Mouse (Mus musculus) liver, embryonic 16.5 days (tissue): ENCODE data around the gene Smim27. TPM values are rescaled to one million over a fixed set of nuclear protein-coding genes. Genes with fewer than 3 reads are reported as not detected.
"Not testable (repeated sequence)": the region's sequence is repeated elsewhere in the genome, so short reads cannot be mapped to it uniquely, and the experiment has no call there.

Experiments used
- ATAC-seq: fragments of 200-750 bp; cut with Nextera tagmentation; 2 replicates; pipeline ENCODE4 v1.8.0; 2017; ENCODE audit warnings: low read depth, mild to moderate bottlenecking, moderate number of reproducible peaks, moderate library complexity
- H3K27ac ChIP-seq: fragments of 300-500 bp; sonication (generic); 2 replicates; pipeline ENCODE4 v1.5.1; 2014; ENCODE audit warnings: mild to moderate bottlenecking, low read length
- H3K27me3 ChIP-seq: fragments of 300-500 bp; sonication (generic); 2 replicates; pipeline ENCODE4 v1.6.1; 2014; ENCODE audit warnings: low read depth, low read length, mixed read lengths; ENCODE audit not compliant: control insufficient read depth, insufficient read depth
- H3K36me3 ChIP-seq: fragments of 300-500 bp; sonication (generic); 2 replicates; pipeline ENCODE4 v1.6.1; 2014; ENCODE audit warnings: mild to moderate bottlenecking; ENCODE audit not compliant: control insufficient read depth, insufficient read depth
- H3K4me1 ChIP-seq: fragments of 300-500 bp; sonication (generic); 2 replicates; pipeline ENCODE4 v1.6.1; 2014; ENCODE audit warnings: low read depth, low read length, mixed read lengths; ENCODE audit not compliant: control insufficient read depth
- H3K4me2 ChIP-seq: fragments of 300-500 bp; sonication (generic); 2 replicates; pipeline ENCODE4 v1.6.1; 2014; ENCODE audit warnings: low read depth, low read length, mixed read lengths
- H3K4me3 ChIP-seq: fragments of 300-500 bp; sonication (generic); 2 replicates; pipeline ENCODE4 v1.5.1; 2014; ENCODE audit warnings: low read depth, mild to moderate bottlenecking, low read length
- H3K9ac ChIP-seq: fragments of 300-500 bp; sonication (generic); 2 replicates; pipeline ENCODE4 v1.6.1; 2014; ENCODE audit warnings: low read depth, low read length
- H3K9me3 ChIP-seq: fragments of 300-500 bp; sonication (generic); replicated peaks from 2 replicates; pipeline ENCODE4 v1.6.1; 2016; ENCODE audit warnings: low read length; ENCODE audit not compliant: control insufficient read depth
- WGBS: fragments of 180-500 bp; shearing (Covaris S2); extraction: QIAGEN DNeasy Blood & Tissue Kit; methylation state at CpG from one replicate; pipeline ENCODE4 v1.1.7; 2014; ENCODE audit not compliant: insufficient replicate concordance; 5-methylcytosine and 5-hydroxymethylcytosine counted together
- polyA plus RNA-seq: library from polyadenylated mRNA; unstranded; fragments of >200 nt; fragmentation: Nextera tagmentation; extraction: Ambion mirVana; gene quantifications from 2 replicates; pipeline ENCODE4 v1.2.1, GENCODE M21; 2015

Gene Smim27
- polyA plus RNA-seq, 1 experiment from 2014 or later: 13.7 TPM

DNA sequence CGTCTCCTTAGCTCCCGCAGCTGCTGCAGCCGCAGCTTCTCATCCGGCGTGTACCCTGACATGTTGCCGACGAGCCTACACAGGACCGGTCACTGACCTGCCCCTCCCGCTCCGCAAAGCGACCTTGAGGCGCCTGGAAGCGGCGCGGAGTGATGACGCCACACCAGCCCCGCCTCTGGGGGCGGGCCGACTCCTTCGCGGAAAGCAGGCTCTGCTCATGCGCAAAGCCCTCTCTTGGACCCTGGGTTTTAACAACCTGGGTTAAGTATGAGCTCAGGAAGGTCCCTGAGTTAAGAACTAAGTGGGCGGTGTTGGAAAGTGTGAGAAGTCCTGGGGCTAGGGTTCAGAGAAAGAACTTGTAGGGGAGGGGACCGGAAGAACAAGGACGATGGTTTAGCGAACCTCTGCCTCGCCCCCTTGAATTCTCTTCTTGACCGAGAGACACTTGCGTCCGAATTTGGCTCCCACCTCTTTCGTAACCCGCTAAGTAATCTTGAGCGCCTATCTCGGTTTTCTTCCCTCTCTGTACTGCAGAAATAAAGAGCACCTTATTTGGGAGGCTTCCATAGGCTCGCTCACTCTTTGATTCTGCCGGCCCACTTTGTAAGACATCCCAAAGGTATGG is 10.0 kb downstream of the Smim27 start, which contains the start of gene Ndufb6:
Gene Ndufb6 (minus strand): TSS at position 146 of the 625 bp plus-strand sequence.
- peak; percentile 98 for ATAC-seq
- peak within 1 kb of the TSS; percentile 88 for H3K4me2 ChIP-seq
- no peaks in the 10 kb centered on the region for H3K9me3 ChIP-seq
- WGBS: under 1% methylated on average over 36 of the region's 36 CpGs
- H3K27me3 ChIP-seq: no peaks in the 10 kb centered on the region
- H3K27ac ChIP-seq: peak within 1 kb of the TSS; percentile 81
- peaks cover 7% of the 10 kb centered on the region for H3K4me1 ChIP-seq
- H3K9ac ChIP-seq: peak within 1 kb of the TSS; percentile 83
- H3K36me3 ChIP-seq: no peaks in the 10 kb centered on the region
- peak within 1 kb of the TSS; percentile 94 for H3K4me3 ChIP-seq

DNA sequence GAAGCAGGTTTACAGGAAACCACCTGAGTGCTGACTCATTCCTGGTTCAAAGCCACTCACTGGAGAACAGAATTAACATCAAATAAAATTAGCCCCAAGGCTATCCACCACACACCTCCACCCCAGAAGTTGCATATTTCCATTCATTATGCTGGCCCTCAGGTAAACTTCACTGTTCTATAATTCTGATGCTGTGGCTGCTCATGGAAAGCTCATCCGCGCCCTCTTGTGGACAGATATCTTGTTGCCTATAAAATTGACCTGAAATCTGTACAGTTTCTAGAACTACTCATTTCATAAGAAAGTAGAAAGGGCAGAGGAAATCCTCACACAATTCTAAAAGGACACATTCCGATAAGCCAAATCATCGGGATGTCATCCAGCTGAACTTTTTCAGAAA is 16.2 kb downstream of the Smim27 start:
- no peak overlapping the region for H3K9ac ChIP-seq
- H3K4me1 ChIP-seq: no peaks in the 10 kb centered on the region
- 9% methylated on average over 4 of the region's 4 CpGs for WGBS
- H3K4me2 ChIP-seq: no peak overlapping the region
- no peak overlapping the region for H3K27ac ChIP-seq
- no peaks in the 10 kb centered on the region for H3K9me3 ChIP-seq
- ATAC-seq: no peak
- no peak overlapping the region for H3K4me3 ChIP-seq
- no peaks in the 10 kb centered on the region for H3K27me3 ChIP-seq
- H3K36me3 ChIP-seq: no peaks in the 10 kb centered on the region

DNA sequence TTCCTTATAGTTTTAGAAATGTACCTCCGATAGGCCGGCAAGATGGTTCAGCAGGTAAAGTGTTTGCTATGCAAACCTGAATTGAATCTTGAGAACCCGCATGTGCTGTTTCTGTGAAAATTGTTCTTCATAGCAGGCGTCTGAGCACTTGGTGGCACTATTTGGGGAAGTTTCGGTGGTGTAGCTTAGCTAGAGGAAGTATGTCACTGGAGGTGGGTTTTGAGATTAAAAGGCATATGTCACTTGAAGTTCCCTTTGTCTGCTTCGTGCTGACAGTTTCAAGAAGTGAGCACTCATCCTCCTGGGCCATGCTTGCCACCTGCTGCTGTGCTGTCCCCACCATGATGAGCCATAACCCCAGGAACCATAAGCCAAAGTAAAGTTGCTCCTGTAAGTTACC is 18.0 kb downstream of the Smim27 start:
- H3K27me3 ChIP-seq: no peaks in the 10 kb centered on the region
- H3K4me2 ChIP-seq: no peak overlapping the region
- H3K9me3 ChIP-seq: no peaks in the 10 kb centered on the region
- no peak overlapping the region for H3K27ac ChIP-seq
- ATAC-seq: no peak
- no peak overlapping the region for H3K4me3 ChIP-seq
- no peak overlapping the region for H3K9ac ChIP-seq
- H3K4me1 ChIP-seq: no peaks in the 10 kb centered on the region
- WGBS: 39% methylated on average over 6 of the region's 6 CpGs
- H3K36me3 ChIP-seq: no peaks in the 10 kb centered on the region

DNA sequence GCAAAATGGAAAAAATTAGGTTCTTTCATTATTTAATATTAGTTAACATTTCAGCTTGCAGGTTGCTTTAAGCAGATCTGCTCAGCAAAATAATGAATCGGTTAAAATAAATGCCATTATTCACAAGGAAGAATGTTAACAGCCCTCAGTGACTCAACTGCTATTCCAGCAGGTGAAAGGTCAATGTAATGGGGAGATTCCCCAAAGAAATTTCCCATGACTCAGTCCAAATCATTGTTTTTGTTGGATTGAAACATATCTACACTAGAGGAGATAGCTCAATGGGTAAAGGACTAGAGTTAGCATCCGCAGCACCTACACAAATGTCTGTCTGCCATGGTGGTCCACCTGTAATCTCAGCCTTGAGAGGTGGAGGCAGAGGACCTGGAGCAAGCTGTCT is 19.7 kb downstream of the Smim27 start:
- H3K9me3 ChIP-seq: no peaks in the 10 kb centered on the region
- H3K36me3 ChIP-seq: no peaks in the 10 kb centered on the region
- no peak overlapping the region for H3K27ac ChIP-seq
- no peaks in the 10 kb centered on the region for H3K27me3 ChIP-seq
- no peak overlapping the region for H3K9ac ChIP-seq
- 65% methylated on average over 2 of the region's 2 CpGs for WGBS
- H3K4me3 ChIP-seq: no peak overlapping the region
- ATAC-seq: no peak
- H3K4me1 ChIP-seq: no peaks in the 10 kb centered on the region
- H3K4me2 ChIP-seq: no peak overlapping the region

DNA sequence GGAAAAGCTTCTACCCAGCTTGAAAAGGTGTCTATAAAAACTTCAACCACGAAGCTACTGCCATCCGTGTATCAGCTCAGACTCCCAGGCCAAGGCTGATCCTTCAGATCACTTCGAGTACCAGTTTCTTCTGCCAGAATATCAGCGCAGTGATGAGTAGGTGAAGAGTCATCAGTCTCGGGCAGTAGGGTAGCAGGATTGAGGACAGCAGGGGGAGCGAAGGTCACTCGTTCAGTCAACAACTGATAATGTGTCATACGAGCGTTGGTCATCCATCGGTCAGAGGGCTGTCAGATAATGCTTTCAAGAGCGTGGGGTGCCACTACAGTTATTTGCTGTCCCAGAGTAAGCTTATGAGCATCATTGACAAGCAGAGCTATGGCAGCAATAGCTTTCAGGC is 22.1 kb downstream of the Smim27 start:
- not testable (repeated sequence) for H3K27me3 ChIP-seq, ATAC-seq, H3K36me3 ChIP-seq, H3K4me1 ChIP-seq, H3K4me3 ChIP-seq, H3K4me2 ChIP-seq, H3K27ac ChIP-seq, H3K9ac ChIP-seq, H3K9me3 ChIP-seq
- WGBS: 78% methylated on average over 11 of the region's 11 CpGs

DNA sequence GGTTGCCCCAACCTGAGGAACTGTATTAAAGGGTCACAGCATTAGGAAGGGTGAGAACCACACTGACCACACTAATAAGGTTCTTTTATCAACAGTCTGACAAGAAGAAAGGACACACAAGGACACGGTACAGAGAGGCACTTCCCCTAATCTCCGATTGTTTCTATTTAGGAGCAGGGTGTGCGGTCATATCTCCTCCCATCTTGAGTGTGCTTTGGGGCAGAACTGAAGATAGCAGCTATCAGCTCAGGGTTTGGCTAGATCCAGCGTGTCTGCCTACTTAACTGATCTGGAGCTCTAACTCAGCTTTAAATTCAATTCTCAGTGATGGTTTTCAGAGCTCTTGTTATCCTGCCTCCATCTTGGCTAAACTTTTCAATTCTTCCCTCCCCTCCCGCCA is 29.8 kb downstream of the Smim27 start:
- no peak for ATAC-seq
- no peaks in the 10 kb centered on the region for H3K9me3 ChIP-seq
- H3K4me3 ChIP-seq: no peak overlapping the region
- no peaks in the 10 kb centered on the region for H3K36me3 ChIP-seq
- H3K9ac ChIP-seq: no peak overlapping the region
- no peak overlapping the region for H3K4me2 ChIP-seq
- no peak overlapping the region for H3K27ac ChIP-seq
- H3K4me1 ChIP-seq: no peaks in the 10 kb centered on the region
- WGBS: 22% methylated on average over 5 of the region's 5 CpGs
- no peaks in the 10 kb centered on the region for H3K27me3 ChIP-seq

DNA sequence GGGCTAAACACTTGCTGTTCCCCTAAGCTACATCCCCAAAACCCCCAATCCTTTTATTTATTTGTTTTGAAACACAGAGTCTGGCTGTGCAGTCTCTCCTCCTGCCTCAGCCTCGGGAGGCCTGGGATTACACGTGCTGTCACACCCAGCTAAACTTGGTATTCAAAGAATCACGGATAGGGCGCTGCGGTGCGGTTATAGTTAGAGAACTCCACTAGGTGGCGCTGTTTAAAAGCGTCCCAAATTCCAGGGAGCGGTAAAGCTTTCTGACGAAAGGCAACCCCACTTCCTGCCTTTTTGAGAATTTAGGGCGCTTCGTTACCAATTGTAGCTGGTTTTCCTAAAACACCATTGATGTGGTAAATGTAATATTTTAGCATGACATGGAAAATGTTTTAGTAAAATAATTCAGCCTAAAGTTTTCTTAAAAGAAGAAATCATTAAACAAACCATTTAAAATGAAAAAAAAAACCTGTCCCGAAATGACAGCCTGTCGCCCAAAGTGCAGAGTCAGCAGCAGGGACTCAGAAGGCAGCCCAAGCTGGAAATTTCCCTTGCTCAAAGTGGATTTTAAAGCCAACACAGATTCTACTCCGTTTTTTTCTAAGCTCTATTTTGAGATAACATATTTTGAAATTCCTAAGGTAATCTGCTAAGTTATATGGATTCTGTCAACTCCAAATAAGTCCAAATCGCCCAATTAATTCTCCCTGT is 31.9 kb downstream of the Smim27 start:
- H3K4me2 ChIP-seq: peak overlapping the region; percentile 40
- H3K4me3 ChIP-seq: no peak overlapping the region; the same call in 1 of the 2 replicates
- H3K9ac ChIP-seq: no peak overlapping the region
- ATAC-seq: peak; percentile 24; the same call in 1 of the 2 replicates
- WGBS: 6% methylated on average over 16 of the region's 16 CpGs
- H3K9me3 ChIP-seq: no peaks in the 10 kb centered on the region
- no peaks in the 10 kb centered on the region for H3K36me3 ChIP-seq
- no peaks in the 10 kb centered on the region for H3K4me1 ChIP-seq
- H3K27ac ChIP-seq: no peak overlapping the region
- H3K27me3 ChIP-seq: no peaks in the 10 kb centered on the region

DNA sequence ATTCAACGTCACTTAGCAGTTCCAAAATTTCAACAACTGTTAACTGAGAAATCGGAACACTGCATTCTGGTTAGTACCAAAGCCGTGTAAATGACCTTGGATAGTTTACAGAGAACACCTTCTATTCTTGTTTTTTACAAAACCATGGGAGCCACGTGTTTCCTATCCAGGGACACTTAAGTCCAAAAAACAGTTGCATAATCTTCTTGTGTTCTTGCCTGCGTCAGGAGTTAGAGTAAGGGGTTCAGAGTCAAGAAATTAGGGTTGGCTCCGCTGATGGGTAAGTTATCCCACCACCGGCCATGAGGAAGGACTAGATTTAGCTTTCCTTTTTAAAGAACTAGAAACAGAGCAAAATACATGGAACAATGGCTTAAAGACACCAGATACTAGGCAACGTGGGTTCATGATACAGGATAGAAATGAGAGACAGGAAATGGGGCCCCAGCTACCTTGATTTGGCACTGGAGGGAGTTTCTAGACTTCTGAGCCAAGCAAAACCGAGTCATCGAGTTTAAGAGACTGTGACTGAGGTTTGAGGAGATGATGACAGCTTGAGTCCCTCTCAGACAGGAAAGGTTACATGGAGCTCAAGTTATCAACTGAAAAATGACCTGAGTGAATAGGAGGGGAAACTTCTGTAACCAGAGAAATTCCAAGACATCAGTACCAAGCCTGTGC is 33.2 kb downstream of the Smim27 start:
- no peaks in the 10 kb centered on the region for H3K9me3 ChIP-seq
- no peak for ATAC-seq
- H3K4me1 ChIP-seq: no peaks in the 10 kb centered on the region
- no peaks in the 10 kb centered on the region for H3K36me3 ChIP-seq
- no peak overlapping the region for H3K4me3 ChIP-seq
- 53% methylated on average over 10 of the region's 10 CpGs for WGBS
- no peaks in the 10 kb centered on the region for H3K27me3 ChIP-seq
- no peak overlapping the region for H3K4me2 ChIP-seq
- H3K9ac ChIP-seq: no peak overlapping the region
- no peak overlapping the region for H3K27ac ChIP-seq

DNA sequence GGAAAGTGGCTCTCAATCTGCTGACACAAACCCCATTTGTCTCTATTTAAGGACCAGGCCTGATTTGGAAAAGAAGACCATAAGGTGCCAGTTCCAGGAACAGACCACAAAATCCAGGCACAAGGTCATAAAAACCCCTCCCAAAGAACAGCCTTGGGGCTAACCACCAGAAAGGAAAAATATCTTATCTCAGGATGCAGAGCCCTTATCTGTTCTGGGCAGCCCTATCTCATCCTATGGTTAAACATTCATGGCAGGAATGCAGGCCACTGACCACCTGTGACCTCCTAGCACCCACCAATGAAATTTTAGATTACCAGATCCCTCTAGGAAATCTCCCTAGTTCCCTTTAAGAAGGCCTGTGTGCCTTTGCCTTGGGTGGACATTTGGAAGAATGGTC is 40.3 kb downstream of the Smim27 start:
- no peaks in the 10 kb centered on the region for H3K4me1 ChIP-seq
- no peak for ATAC-seq
- H3K36me3 ChIP-seq: no peaks in the 10 kb centered on the region
- H3K4me3 ChIP-seq: no peak overlapping the region
- no peaks in the 10 kb centered on the region for H3K9me3 ChIP-seq
- H3K27ac ChIP-seq: no peak overlapping the region
- H3K4me2 ChIP-seq: no peak overlapping the region
- H3K9ac ChIP-seq: no peak overlapping the region
- H3K27me3 ChIP-seq: no peaks in the 10 kb centered on the region
